Mouse (Mus musculus) liver, embryonic 14.5 days (tissue): ENCODE data around the gene Rwdd2b.

ENCODE experiments used
- CTCF ChIP-seq: IDR thresholded peaks from 2 replicates; pipeline ENCODE4 v1.5.1; 2016; ENCODE audit warnings: antibody characterized with exemption, low read depth, control low read depth
- EP300 ChIP-seq: IDR thresholded peaks from 2 replicates; pipeline ENCODE4 v1.6.1; 2016; ENCODE audit warnings: antibody characterized with exemption, low read depth

GRCm38 (mm10) chr16:87393813-87394548 is 46.4 kb downstream of the Rwdd2b start:
- TF ChIP-seq CTCF (peak; percentile 75), EP300 (no peak)
